Mouse (Mus musculus): Measurements from ENCODE around the gene Dcaf6.

- TF ChIP-seq POLR2A (IDR thresholded peaks at IDR 0.05; ENCODE audit: low read depth, low read length) = no peak
- no peak for TF ChIP-seq CTCF (IDR thresholded peaks at IDR 0.05; ENCODE audit: extremely low read depth, insufficient read depth, insufficient read length, insufficient replicate concordance)
Observed at GRCm38 (mm10) chr1:165356347-165356746, 103.9 kb downstream of the Dcaf6 start.

Data from spleen, adult 2 months (tissue).